Mouse (Mus musculus) kidney, adult 10 weeks (tissue): ENCODE measurements around the gene Gsto1. TPM values are rescaled to one million over a fixed set of nuclear protein-coding genes. Genes with fewer than 3 reads are reported as not detected.

Experiments used
- polyA plus RNA-seq: library from polyadenylated mRNA; stranded (reverse); fragments of 350-450 nt; fragmentation: Illumina TruSeq; extraction: RNeasy Lipid Tissue Mini Kit (QIAGEN cat#74804); gene quantifications from one replicate; pipeline ENCODE4 v1.2.3, GENCODE M21; 2014; ENCODE audit warnings: low read depth, low replicate concordance

Gsto1 gene
- 144 TPM for polyA plus RNA-seq

DNA sequence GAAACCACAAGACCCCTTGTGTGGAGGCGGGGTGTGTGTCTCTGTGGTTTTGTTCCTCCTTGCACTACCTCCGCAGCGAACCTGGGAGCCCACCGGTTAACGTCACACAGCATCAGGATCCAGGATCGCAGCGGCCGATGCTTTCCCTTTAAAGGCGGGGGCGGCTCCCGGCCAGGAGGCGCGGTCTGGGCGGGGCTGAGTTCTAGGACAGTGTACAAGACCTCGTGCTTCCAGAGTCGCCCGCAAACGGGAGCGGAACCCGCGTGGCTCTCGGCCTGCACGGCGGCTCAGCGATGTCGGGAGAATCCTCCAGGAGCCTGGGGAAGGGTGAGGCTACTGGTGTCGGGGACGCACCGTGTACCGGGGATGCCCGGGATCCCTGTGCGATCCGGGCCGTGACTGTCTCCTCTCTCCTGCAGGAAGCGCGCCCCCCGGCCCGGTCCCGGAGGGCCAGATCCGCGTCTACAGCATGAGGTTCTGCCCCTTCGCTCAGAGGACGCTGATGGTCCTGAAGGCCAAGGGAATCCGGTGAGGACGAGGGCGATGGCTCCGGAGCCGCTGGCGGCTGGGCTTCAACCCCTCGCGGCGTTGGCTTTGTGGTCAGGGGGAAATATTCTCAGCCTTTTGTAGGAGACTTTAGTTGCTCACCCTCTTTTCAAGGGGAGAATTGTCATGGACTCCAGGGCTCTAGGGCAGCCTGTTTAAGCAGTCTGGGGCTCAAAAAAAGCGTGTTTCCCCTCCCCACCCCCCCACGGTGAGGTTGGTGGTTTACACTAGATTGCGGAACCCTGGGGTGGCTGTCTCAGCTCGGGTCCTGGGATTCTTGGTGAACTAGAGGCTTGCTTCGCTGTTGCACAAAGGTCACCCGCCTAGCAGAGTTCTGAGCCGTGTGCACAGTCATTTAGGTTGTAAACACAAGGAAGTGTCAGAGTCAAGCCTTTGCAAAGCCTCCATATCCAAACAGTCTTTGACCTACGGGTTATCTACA lies at the start of gene Gsto1:
TSS of gene Gsto1 (plus strand) at position 175 of the 988 bp plus-strand sequence.

GRCm38 (mm10) chr19:47865353-47865947 lies 10.7 kb downstream of the Gsto1 start, which contains the start of gene Gsto2:
Gene Gsto2, plus strand, starts transcription at chr19:47865534.

Other genes with a start within 250 kb of the Gsto1 start
- gene Col17a1, start 162.9 kb upstream of the Gsto1 start, polyA plus RNA-seq, result not detected
- gene Sfr1, start 123.3 kb upstream of the Gsto1 start, polyA plus RNA-seq, result 160 TPM
- gene Gsto2, start 10.6 kb downstream of the Gsto1 start, polyA plus RNA-seq, result 1.3 TPM
- gene Cfap43, start 64.3 kb downstream of the Gsto1 start, polyA plus RNA-seq, result 0.08 TPM
- 0.32 TPM for gene Itprip, start 64.3 kb downstream of the Gsto1 start, polyA plus RNA-seq
- gene Cfap58, start 82.7 kb downstream of the Gsto1 start, polyA plus RNA-seq, result not detected